Mouse (Mus musculus): ENCODE results near the gene Smc2.
"Not testable (repeated sequence)": the region's sequence is repeated elsewhere in the genome, so short reads cannot be mapped to it uniquely, and the experiment has no call there.

The Smc2 gene

DNA sequence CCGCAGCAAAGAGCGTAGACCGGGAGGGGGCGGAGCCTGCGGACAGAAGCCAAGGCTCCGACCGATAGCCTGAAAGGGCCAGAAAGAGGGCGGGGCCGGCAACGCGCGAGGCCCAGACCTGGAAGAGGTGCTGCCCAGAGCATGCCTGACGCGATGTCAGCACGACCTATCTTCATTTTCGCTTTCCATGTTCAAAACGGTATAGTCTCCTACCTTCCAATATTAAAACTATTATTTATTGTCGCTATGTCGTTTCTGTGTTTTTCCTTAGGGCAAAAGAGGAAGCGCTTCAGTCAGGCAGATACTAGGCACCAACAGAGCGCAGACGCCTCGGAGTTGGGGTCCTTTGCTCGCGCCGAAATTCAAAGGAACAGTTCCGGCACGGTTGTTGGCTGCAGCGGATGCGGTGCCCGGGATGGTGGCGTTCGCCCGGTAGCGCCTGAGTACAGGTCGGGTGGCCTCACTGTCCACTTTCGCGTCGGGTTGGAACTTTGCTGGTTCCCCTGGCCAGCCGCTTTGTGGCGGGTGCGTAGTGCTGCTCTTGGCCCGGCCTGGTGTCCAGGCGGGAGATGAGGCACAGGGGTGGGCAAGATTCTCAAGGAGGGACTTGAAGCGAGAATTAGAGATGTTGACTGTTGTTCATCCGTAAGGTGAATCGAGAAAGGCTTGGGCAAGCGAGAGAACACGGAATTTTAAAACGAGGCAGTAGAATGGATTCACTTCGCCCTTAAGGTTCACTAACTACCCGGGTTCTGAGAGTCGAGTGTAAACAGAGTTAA is at the start of gene Smc2:
TSS of gene Smc2 (plus strand) at position 358 of the 779 bp plus-strand sequence.
- peak; percentile 94 for DNase-seq (ENCODE audit: extremely low spot score, low read depth, low spot score)

DNA sequence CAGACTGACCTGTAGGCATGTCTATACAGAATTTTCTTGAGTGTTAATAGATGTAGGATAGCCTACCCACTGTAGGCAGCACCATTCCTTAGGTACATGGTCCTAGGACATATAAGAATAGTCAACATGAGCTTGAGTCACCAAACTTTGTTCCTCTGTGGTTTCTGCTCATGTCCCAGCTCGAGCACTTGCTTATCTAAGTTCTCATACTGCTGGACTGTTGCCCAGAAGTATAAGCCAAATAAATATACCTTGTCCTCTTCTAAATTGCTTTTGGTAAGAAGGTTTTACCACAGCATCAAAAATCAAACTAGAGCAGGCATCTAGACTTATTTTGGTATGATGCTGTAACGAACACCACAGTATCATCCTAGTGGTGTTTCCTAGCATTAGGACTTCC is 27.5 kb upstream of the Smc2 start:
- DNase-seq (ENCODE audit: extremely low spot score, low read depth, low spot score), result no peak

DNA sequence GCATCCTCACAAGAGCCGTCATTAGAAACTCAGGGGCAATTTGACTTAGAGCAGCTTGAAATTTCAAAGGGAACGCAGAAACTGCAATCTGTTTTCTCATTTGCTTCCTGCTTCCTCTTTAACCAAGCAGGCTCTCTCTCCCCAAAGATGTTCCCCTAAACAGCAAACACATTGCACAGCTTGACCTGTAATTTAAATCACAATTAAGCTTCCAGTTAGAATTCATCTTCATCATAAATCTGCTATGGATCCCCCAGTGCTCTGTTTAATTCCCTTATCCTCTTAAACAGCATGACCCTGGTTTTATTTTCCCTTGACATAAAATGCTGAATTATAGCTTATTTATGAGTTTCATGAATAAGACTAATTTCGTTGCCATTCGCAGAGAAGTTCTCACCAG is 15.4 kb upstream of the Smc2 start:
- no peak for DNase-seq (ENCODE audit: extremely low spot score, low read depth, low spot score)

- no peak for DNase-seq (ENCODE audit: extremely low spot score, low read depth, low spot score)
Measured at GRCm38 (mm10) chr4:52429310-52430198, 9.5 kb upstream of the Smc2 start.

- DNase-seq (ENCODE audit: extremely low spot score, low read depth, low spot score), result not testable (repeated sequence)
Measured at GRCm38 (mm10) chr4:52435551-52435950, 3.5 kb upstream of the Smc2 start.

DNA sequence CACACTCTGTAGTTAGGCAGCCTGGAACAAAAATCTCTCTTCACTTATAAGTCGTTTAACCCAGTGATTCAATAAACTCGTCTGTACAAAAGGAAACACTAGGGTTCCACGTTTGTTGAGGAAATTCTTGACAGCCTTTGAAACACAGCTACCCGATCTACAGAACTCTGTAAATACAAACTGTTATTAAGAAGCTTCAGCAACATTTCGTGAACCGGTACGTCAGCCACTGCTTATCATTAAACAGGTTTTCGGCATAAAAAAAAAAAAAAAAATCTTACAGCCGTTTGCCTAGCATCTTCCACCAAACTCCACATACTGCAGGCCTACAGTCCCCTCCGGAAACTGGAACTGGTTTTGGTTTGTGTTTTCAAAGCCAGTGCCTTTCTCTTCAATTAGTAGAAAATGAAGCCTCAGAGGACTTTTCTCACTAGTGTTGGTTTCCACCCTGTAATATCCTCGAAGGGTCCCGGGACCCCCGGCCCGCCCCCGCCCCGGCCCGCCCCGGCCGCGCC is 615 bp upstream of the Smc2 start:
- DNase-seq (ENCODE audit: extremely low spot score, low read depth, low spot score), result no peak

GRCm38 (mm10) chr4:52459726-52460125 is 20.7 kb downstream of the Smc2 start:
- no peak for DNase-seq (ENCODE audit: extremely low spot score, low read depth, low spot score)

GRCm38 (mm10) chr4:52461321-52461720 is 22.3 kb downstream of the Smc2 start:
- no peak for DNase-seq (ENCODE audit: extremely low spot score, low read depth, low spot score)

- no peak for DNase-seq (ENCODE audit: extremely low spot score, low read depth, low spot score)
Measured at GRCm38 (mm10) chr4:52473431-52473830, 34.4 kb downstream of the Smc2 start.

DNA sequence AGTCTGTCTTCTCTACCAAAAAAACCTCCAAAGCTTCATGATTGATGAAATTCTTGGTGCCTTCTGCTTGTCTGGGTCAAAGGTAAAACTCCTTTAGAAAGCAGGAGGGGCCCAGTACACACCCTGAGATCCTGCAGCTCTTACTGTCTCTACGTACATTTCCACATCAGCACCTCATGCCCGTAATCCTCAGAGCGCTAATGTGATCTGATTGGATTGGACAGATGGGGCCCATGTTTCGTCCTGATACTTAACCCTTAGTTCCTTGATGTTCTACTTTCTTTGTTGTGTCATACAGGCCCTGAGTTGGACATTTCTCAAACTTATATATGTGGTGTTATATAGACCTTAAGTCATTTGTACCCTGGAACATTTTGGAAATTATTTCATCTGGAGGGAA is 48.4 kb downstream of the Smc2 start:
- DNase-seq (ENCODE audit: extremely low spot score, low read depth, low spot score), result no peak

- not testable (repeated sequence) for DNase-seq (ENCODE audit: extremely low spot score, low read depth, low spot score)
Measured at GRCm38 (mm10) chr4:52497144-52497543, 58.1 kb downstream of the Smc2 start, which contains the start of gene Vma21-ps. TSS of gene Vma21-ps (minus strand) at chr4:52497244.

- no peak for DNase-seq (ENCODE audit: extremely low spot score, low read depth, low spot score)
Measured at GRCm38 (mm10) chr4:52517580-52517979, 78.5 kb downstream of the Smc2 start.

DNA sequence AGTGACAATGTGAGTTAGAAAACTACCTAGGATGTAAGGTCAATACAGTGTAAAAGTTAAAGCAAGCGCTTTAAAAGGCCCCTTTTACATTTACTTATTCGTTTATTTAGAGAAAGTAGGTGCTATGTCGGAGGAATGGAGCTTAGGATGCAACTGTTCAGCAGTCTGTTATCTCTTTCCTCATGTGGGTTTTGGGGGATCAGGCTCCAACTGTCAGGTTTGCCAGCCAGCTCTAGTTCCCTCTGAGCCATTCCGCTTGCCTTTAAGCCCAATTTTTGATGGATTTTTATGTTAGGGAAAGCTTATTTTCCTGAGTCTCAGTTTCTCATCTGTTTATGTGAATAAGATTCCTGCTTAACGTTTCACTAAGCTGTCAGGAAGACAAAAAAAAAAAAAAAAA is 80.3 kb downstream of the Smc2 start:
- no peak for DNase-seq (ENCODE audit: extremely low spot score, low read depth, low spot score)

- DNase-seq (ENCODE audit: extremely low spot score, low read depth, low spot score), result no peak
Measured at GRCm38 (mm10) chr4:52526464-52526863, 87.4 kb downstream of the Smc2 start.

DNA sequence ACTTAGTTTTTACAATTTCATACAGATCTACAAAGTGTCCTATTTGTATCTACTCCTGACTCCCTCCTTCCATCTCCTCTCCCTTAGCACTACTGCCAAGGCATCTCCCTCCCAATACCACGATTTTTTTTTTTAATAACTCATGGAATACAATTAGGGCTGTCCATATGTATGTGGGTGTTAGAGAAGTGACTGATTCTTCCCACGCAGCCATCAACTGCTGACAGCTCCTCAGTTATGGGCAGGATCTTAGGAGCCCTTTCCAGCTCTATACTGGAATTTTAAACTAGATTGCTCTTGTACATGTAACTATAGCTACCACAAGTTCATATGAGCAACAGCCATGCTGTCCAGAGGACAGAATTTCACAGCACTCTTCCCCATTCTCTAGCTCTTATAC is 91.6 kb downstream of the Smc2 start:
- no peak for DNase-seq (ENCODE audit: extremely low spot score, low read depth, low spot score)

All from hindlimb bud, embryonic 11.5 days (tissue).